Mouse (Mus musculus) right cerebral cortex, postnatal 36 days (tissue): ENCODE measurements around the gene Vat1.
"Not testable (repeated sequence)": the region's sequence is repeated elsewhere in the genome, so short reads cannot be mapped to it uniquely, and the experiment has no call there.

Experiments used
- DNase-seq, 2 experiments: peaks; one replicate each; pipeline ENCODE4 v3.0.0; 2022; ENCODE audit warnings: low spot score in 2 of 2, mixed read lengths in 1 of 2

The Vat1 gene

DNA sequence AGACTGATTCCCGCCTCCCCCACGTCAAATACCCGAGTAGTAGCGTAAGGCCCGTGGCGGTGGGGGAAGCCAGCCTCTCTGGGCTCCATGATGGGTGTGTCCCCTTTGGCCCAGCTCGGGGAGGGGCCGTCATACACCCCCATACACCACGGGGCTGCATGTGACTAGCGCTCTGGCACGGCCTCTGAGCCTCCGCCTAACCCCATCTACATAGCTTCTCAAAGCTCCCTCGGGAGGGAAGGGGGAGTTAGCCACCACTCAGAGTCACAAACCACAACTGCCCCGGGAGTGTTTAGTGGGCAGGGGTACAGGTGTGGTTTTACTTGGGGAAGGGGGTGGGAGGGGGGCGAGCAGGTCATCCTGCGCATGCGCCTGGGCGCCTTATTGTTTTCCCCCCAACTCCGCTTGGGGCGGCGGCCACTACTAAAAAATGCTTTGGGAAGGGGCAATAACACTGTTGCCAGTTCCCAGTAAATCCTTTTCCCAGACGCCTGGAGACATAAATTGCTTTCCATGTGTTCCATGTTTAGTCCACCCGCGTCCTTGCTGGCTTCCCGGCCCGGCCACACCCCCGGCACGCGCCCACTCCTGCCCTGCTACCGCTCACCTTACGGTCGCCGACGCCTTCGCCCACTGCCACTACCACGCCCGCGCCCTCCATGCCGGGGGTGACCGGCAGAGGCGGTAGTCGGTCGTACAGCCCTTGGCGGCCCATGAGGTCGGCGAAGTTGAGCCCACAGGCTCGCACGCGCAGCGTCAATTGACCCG, 745 bp downstream of the Vat1 start:
- DNase-seq: no peak

DNA sequence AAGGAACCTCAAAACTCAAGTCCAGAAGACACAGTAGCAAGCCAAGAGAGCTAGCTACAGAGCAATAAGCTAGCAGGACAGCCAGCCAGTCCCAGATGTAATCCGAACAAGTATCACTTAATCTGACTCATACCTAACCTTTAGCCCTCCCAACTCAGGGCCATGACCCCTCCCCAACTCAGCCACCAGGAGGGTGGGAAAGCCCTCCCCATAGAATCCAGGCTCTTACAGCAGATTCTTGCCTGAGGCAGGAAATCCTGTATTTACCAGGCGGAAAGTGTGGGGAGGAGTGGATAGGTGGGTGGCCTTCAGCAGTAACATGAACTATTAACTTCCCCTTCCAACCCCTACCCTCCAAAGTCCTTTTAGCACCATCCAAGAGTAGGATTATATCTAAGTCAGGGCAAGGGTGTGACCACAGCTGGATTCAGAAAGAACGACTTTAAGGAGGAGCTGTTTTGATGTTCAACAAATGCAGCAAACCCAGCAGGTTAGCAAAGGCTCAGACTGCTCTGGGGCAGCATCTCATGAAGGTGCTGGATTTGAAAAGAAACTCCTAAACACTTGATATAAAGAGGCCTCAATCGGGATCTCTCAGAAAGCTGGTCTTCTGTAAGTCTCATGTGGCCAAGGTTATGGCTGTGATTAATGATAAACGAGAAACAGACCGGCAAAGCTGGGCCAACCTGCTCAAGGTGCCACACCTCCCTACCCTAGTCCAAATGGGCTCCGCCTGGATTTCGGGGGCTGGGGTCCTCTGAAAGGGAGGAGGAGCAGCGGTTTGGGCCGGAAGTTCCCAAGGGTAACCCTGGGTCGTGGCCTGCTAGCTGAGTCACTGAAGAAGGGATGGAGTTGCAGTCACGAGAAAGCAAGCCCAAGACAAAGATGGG, 1.6 kb downstream of the Vat1 start, which contains the start of gene Rnd2:
Gene Rnd2 (plus strand): TSS at position 789 of the 890 bp plus-strand sequence.
- DNase-seq: no peak

DNA sequence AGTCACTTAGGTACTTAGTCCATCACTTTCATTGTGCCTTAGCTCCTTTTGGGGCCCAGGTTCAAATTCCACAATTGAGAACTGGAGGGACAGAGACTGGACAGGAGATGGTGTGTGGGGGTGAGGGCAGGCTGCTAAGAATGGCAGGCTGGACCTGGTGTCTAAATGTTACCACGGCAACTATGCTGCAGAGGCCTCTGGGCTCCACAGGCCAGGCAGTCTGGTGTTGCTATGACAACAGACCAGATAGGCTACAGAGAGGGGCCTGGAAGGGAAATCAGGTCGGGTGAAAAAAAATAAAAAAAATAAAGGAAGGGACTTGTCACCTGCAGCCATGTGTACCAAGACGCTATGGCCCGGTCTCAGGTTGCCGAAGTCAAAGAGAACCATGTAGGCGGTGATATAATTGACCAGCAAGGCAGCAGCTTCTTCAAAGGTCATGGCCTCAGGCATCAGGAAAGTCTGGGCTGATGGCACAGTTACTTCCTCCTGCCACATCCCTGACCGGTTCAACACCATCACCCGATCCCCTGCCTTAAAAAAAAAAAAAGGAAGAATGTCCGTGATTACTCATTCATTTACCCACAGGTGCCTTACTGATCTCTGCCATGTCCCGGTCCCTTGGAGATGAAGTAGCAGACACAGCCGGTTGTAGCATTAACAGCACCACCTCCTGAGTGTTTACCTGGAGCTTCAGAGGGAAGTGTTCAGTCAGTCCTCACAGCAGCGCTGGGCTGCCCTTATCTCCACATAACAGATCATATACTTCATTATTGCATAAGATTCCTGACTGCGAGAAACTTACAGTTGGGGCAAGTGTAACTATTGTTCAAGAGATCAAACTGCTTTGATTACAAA, 3.2 kb downstream of the Vat1 start:
- no peak for DNase-seq

DNA sequence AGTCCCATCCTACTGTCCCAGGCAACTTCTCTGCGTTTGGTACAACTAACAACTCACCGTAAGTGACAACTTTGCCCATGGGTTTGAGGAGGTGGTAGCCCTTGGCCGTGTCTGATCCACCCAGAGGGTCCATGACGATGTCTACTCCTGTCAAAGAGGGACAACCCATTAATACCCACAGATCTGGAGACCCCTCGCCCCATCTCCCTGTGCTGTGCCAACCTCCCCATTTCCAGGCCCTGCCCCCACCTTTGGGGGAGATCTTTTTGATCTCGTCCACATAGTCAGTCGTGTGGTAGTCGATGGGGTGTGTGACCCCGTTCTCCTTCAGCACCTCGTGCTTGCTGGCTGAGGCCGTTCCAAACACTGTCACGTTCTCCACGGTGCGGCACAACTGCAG, 3.9 kb downstream of the Vat1 start:
- no peak for DNase-seq

DNA sequence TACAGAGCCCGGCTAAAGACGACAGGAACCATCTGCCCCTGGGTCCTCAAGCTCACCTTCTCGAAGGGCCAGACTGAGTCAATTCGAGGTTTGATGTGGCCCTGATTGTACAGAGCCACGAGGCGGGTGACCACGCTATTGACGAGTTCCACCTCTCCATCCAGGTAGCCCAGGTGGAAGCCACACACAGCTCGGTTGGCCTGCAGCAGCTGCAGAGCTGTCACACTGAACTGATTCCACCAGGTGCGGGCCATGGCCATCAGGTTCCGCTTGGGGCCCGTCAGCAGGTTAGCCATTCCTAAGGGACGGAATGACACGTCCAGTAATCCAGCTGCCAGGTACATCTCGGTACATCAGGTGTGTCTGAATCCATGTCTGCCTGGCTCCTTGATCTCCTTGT, 5.7 kb downstream of the Vat1 start:
- no peak for DNase-seq

DNA sequence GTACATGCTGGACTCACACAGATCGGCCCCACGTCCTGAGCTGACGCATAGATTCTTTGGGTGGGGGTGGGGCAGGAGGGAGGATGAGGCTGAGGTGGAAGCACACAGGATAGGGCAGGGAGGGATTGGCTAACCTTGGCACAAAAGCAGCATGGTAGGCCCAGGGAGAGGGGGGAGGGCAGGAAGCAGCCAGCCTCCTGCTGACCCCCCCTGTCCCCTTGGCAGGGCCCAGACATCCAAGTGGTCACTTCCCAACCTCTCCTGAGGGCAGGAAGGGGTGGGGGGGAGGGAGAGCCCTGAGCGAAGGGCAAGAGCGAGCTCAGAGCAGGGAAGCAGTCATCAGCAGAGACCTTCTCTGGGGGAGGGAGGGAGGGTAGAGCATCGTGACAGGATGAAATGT, 6.3 kb downstream of the Vat1 start:
- DNase-seq: no peak

DNA sequence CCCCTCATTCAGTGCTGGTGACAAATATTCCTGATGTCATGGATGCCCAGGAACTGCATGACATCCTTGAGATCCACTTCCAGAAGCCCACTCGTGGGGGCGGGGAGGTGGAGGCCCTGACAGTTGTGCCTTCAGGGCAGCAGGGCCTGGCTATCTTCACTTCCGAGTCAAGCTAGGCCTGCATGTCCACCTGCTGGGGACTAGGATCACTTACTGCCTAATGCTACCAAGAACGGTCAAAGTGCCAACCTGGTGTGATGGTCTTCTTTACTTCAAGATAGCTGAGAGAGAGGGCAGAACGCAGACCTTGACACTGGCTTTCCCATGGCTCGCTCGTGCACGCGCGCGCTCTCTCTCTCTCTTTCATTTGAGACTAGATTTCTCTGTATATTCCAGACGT, 7.8 kb downstream of the Vat1 start:
- DNase-seq: no peak

DNA sequence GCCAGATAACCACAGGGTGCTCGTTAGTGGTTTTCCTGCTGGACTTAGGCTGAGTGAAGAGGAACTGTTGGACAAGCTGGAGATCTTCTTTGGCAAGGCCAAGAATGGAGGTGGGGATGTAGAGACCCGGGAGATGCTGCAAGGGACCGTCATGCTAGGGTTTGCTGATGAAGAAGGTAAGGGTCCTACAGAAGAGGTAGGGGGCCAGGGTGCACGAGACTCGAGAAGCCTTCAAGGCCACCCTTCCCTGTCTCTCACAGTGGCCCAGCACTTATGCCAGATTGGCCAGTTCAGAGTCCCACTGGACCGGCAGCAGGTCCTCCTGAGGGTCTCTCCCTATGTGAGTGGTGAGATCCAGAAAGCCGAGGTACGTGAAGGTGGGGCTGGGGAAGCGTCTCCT, 8.4 kb downstream of the Vat1 start:
- no peak for DNase-seq

DNA sequence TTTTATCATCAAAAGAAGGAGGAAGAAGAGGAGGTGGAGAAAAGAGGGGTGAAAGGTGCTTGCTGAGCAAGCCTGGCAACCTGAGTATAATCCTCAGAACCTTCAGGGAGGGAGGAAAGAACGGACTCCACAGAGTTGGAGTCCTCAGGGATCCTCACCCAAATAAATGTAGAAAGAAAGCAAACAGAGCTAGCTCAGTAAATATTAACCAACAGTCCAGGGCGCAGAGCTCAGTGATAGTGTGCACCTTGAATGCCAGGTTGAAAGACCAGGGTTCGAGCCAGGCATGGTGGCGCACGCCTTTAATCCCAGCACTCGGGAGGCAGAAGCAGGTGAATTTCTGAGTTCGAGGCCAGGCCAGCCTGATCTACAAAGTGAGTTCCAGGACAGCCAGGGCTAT, 10.4 kb downstream of the Vat1 start:
- DNase-seq: no peak

DNA sequence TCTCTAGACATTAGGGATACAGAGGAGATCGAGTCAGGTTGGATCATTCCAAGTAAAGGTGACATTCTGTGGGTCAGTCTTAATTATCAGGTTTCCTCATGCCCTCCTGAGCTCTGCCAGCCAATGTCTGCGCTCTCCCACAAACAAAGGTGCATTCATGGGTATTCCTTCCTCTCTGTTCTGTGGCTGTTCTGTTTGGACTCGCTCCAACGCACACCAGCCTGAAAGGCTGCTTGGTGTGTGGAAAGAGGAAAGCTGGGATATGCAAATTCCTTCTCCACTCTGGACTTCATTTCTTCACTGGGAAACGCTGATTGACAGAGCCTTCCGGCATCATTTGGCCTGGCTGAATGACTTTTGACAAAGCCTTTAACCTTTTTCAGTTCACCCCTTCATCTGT, 11.3 kb downstream of the Vat1 start:
- no peak for DNase-seq

DNA sequence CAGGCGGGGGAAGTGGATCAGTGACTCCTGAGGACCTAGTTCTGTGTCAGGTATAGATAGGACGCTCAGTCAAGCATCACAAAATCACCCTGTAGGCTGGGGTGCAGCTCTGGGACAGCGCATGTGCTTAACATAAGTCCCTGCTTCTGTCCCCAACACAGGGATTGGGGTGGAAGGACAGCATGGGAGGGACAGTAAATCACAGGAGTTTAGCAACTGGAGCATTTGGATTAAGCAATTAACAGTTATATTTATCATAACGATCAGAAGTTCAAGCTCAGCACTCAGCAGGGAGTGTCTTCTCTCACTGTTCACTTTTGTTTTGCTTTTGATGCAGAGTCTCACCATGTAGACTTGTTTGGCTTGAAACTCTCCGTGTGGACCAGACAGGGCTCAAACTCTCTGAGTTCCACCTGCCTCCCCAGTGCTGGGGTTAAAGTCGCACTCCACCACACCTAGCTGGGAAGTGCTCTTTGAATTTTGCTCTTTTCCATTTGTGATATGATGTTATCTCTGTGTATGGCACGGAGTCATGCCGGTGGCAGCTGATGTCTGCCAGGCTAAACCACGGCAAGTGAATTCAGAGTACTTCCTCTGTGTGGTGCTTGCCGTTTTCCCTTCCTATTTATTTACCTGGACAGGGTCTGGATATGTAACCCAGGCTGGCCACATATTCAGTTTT, 13.8 kb downstream of the Vat1 start:
- DNase-seq: no peak

DNA sequence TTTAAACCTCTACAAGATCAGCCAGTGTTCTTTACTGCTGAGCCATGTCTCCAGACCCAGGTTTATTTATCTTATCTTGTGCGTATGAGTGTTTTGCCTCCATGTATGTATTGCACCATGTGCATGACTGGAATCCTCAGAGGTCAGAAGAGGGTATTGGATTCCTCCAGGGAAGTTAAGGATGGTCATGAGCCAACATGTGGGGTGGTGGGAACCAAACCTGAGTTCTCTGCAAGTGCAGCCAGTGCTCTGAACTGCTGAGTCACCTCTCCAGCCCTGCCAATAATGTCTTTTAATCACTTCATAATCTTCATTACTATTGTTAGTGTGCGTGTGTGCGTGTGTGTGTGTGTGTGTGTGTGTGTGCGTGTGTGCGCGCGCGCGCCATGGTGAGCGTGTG, 14.5 kb downstream of the Vat1 start:
- DNase-seq: no peak

DNA sequence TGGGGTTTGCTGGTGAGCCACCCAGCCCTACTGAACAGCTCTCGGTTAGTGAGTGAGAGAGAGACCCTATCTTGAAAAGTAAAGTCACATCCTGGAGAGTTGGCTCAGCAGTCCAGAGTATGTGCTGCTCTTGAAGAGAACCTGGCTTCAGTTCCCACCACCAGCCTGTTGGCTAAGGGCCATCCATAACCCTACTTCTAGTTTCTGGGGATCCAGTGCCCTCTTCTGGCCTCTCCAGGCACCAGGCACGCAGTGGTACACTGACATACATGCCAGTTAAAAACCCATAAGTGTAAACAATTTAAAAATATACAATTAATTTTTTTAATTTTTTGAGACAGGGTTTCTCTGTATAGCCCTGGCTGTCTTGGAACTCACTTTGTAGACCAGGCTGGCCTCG, 15.6 kb downstream of the Vat1 start:
- no peak for DNase-seq

DNA sequence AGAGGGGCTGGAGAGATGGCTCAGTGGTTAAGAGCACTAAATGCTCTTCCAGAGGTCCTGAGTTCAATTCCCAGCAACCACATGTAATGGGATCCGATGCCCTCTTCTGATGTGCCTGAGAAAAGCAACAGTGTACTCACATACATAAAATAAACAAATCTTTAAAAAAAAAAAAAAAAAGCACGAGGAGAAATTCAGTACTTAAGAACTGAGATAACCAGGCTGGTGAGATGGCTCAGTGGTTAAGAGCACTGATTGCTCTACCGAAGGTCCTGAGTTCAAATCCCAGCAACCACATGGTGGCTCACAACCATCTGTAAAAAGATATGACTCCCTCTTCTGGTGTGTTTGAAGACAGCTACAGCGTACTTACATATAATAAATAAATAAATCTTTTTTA, 16.4 kb downstream of the Vat1 start:
- not testable (repeated sequence) for DNase-seq

DNA sequence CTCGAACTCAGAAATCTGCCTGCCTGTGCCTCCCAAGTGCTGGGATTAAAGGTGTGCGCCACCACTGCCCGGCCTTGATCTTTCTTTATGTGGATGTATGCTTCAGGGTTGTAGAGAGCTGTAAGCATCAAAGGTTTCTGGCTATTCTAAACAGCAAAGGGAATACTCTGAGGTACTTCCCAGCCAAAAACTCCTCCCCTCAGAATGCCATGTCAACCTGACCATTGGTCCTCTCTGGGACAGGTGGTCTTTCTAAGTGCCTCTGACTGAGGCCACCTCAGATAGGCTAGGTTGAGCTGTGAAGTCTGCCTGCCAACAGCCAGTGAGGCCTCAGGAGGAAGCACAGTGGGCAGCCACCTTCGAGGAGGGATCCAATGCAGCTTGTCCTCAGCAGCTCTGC, 17.1 kb downstream of the Vat1 start:
- no peak for DNase-seq

DNA sequence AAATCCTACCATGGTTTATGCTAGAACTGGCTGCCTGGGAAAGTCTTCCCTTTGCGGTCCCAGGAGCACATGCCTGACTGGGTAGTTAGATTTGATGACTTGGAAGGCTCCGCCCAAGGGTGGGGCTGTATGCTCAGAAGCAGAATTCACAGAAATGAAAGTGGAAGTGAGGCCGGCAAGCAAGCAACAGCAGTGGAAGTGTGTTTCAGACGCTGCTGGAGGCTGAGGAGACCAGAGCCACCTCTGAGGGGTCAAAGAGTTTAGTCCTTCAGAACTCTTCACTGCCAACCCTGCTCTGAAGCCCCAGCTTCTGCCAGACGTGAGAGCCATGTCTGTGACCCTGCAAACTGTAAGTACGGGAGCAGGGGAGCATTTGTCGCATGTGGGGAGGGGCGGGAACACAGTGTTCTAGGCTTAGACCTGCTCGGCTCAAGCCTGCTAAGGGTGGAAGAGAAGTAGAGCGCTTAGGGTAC, 17.7 kb downstream of the Vat1 start, which contains the start of gene Ifi35:
Gene Ifi35 (plus strand): TSS at position 134 of the 473 bp plus-strand sequence.
- DNase-seq: no peak

DNA sequence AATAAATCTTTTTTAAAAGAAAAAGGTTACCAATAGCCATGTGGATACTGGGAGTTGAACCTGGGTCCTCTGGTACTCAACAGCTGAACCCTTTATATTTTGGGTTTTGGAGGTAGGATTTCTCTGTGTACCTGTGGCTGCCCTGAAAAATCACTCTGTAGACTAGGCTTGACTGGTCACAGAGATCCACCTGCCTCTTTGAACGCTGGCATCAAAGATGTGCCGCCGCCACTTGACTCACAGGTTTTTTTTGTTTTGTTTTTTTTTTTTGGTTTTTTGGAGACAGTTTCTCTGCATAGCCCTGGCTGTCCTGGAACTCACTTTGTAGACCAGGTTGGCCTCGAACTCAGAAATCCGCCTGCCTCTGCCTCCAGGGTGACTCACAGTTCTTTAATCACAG, 18.2 kb downstream of the Vat1 start:
- DNase-seq: no peak

DNA sequence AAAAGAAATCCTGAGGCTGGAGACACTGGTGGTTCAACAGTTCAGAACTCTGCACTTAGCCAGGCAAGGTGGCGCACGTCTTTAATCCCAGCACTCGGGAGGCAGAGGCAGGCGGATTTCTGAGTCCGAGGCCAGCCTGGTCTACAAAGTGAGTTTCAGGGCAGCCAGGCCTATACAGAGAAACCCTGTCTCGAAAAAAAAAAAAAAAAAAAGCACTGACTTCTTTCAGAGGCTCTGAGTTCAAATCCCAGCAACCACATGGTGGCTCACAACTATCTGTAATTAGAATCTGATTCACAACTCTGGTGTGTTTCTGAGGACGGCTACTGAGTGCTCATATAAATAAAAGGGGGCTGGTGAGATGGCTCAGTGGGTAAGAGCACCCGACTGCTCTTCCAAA, 19.2 kb downstream of the Vat1 start:
- DNase-seq: not testable (repeated sequence)

DNA sequence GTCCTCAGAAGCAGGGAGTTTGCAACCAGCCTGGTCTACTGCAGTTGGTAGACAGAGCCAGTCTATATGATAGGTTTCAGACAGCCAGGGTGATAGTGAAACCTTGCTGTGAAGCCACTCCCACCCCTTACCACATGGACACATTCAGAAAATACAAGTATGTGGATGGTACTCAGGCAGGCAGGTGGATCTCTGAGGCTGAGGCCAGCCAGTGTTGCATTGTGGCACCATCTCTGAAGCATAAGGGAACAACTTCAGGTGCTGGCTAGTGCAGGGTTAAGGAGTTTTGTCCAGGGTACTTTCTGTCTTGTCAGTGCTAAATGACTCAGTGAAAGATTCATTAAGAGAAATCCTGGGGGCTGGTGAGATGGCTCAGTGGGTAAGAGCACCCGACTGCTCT, 19.7 kb downstream of the Vat1 start:
- no peak for DNase-seq

DNA sequence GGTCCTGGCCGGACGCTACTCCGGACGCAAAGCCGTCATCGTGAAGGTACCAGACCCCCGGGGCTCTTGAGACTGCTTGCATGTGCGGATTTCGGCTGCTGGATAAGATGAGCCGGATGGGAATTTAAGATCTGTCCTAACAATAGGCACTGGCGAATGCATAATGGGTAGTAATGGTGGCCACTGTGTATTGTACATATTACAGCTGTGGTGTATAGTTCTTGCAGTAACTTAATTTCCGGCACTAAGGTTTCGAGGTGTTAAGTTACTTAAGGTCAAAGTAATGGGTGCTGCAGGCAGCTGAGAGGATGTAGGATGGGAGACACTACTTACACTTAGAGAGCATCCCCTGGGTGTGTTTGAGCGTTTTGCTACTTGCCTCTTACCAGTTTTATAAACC, 23.3 kb downstream of the Vat1 start:
- no peak for DNase-seq

DNA sequence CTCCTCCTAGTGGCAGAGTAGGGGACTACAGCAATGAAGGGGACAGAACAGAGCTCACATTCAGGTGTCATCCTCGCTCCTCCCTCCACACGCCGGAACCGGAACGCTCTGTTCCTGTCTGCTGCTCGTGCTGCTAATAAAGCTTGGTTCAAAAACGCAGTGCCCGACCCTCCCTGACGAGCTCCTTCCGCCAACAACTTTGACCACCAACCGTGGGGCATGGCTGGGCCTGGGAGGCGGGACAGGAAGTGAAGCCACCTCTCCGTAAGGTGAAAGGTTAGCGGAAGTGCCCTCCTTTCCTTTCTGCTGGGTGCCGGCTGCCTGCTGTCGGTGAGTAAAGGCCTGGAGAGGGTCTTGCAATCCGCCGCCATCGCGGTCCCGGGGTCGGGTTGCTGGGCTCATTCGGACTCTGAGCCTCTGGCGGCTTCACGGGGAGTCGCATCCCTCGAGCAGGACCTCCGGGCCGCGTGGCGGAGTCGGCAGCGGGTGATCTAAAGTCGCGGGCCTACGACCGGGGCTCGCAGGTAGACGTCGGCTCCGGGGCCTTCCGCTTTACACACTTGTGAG, 23.8 kb downstream of the Vat1 start, which contains the start of gene Rpl27:
Gene Rpl27 (plus strand): TSS at position 172 of the 567 bp plus-strand sequence.
- peak; percentile 95 to 97 for DNase-seq
